Mouse (Mus musculus): ENCODE data around the gene Rps10.

- TF ChIP-seq CTCF (IDR thresholded peaks at IDR 0.05; ENCODE audit: low read depth) = no peak
- TF ChIP-seq EP300 (IDR thresholded peaks at IDR 0.05; ENCODE audit: low read depth) = peak; percentile 23; the same call in 1 of the 2 replicates
Measured at GRCm38 (mm10) chr17:27634871-27635574, 1.4 kb downstream of the Rps10 start, which contains the start of gene RPS10-NUDT3.

Data from liver, embryonic 14.5 days (tissue).